Mouse (Mus musculus): ENCODE measurements at regions not wholly inside any gene's neighbourhood (a gene's known extent, or its start where the extent isn't known, plus 50 kb on each side); places are given as distances from the start of the nearest gene placed in this dataset.

DNA sequence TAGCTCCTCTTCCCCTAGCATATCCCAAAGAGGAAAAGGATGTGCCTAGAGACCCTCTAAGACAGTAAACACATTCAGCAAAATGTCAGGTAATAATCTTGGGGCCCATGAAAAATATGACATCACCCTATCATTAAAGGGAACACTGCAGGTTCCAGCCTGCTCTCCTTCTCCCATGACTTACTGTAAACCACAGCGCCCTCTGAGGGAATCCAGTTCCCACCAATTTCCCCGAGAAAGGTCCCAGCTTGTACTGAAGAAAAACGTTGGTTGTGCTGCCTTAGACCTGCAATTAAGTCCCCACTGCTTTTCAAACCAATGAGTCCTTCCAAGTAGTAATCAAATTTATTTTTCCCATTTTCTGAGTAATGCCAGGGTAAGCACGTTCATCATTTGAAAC, 251.0 kb upstream of the Pard3b start:
- TF ChIP-seq CTCF (IDR thresholded peaks at IDR 0.05) (no peak), EP300 (IDR thresholded peaks at IDR 0.05) (no peak)

Measured in lung, postnatal 0 days (tissue).